ENCODE assay signal across 8 mouse cellular contexts in genomic region chr10:19934384-19935294, GRCm38 (mm10). TPM values are rescaled to one million over a fixed set of nuclear protein-coding genes. Genes with fewer than 3 reads are reported as not detected.
DNase-seq lines count a peak whose midpoint lies in the region; ATAC-seq and TF ChIP-seq lines count a peak whose summit lies in the region.

Gene Map3k5 (plus strand): TSS chr10:19934472.

- 1% methylated on average over 89 of the region's 95 CpGs for WGBS in liver, embryonic 11.5 days

- peaks cover 9% of the 10 kb centered on the region for H3K4me1 ChIP-seq in cortical plate, adult 2 months (ENCODE audit: control insufficient read depth, insufficient read depth, low read length)
- no peaks in the 10 kb centered on the region; the same call in 1 of the 2 replicates for H3K4me1 ChIP-seq in liver, embryonic 11.5 days (replicated peaks; ENCODE audit: control insufficient read depth, insufficient read depth, low read length)

- H3K27me3 ChIP-seq in liver, embryonic 11.5 days (replicated peaks; ENCODE audit: control insufficient read depth, insufficient read depth, low read length), result peaks cover 7% of the 10 kb centered on the region; the same call in 1 of the 2 replicates

- DNase-seq in urinary bladder, postnatal 14 days (ENCODE audit: low spot score), result peak; percentile 54
- DNase-seq in urinary bladder, postnatal 10 days (ENCODE audit: low spot score), result no peak
- DNase-seq in kidney, adult 9 months, result peak; percentile 47
- DNase-seq in liver, embryonic 11.5 days (ENCODE audit: low spot score), result peak; percentile 43
- peak; percentile 46 for DNase-seq in thymus, postnatal 0 days (ENCODE audit: low spot score)

- H3K36me3 ChIP-seq in liver, embryonic 11.5 days (ENCODE audit: control insufficient read depth, insufficient read depth, low read length), result no peaks in the 10 kb centered on the region

- H3K9ac ChIP-seq in liver, embryonic 11.5 days (ENCODE audit: low read depth, low read length), result peak within 1 kb of the TSS; percentile 72

- peak within 1 kb of the TSS; percentile 99 for H3K4me2 ChIP-seq in liver, embryonic 11.5 days

- H3K9me3 ChIP-seq in liver, embryonic 11.5 days (ENCODE audit: control insufficient read depth, low read length), result no peaks in the 10 kb centered on the region

- TF ChIP-seq CTCF in cortical plate, adult 2 months (IDR thresholded peaks at IDR 0.05; ENCODE audit: extremely low read depth, insufficient read depth, low read length), result no peak

- 0 out of 2 replicates have a peak, but pooled peaks have one; percentile 2 for ATAC-seq in granulocyte monocyte progenitor cell, adult 5-6 weeks (replicated peaks; ENCODE audit: poor library complexity, severe bottlenecking)
- ATAC-seq in liver, embryonic 11.5 days (replicated peaks; ENCODE audit: low FRiP score), result peak; percentile 66
- no peak for ATAC-seq in monocyte, adult 5-6 weeks (replicated peaks; ENCODE audit: insufficient number of reproducible peaks, low FRiP score, low TSS enrichment, poor library complexity, severe bottlenecking)

- H3K27ac ChIP-seq in cortical plate, adult 2 months (ENCODE audit: insufficient read depth, low read length), result peak within 1 kb of the TSS; percentile 98
- peak within 1 kb of the TSS; percentile 22; the same call in 1 of the 2 replicates for H3K27ac ChIP-seq in liver, embryonic 11.5 days (ENCODE audit: low read depth, low read length)

- TF ChIP-seq POLR2A in cortical plate, adult 2 months (IDR thresholded peaks at IDR 0.05; ENCODE audit: extremely low read depth, insufficient read depth, low read length), result no peak

- H3K4me3 ChIP-seq in cortical plate, adult 2 months (ENCODE audit: insufficient read depth, low read length), result peak within 1 kb of the TSS; percentile 86
- H3K4me3 ChIP-seq in liver, embryonic 11.5 days (ENCODE audit: low read depth, low read length), result peak within 1 kb of the TSS; percentile 73

RNA-seq across cellular contexts. Expression of gene Map3k5, which starts in this region (rescaled TPM):
- polyA plus RNA-seq in cortical plate, adult 2 months (2012; rRNA removed), result 17.2 and 19.6 TPM in 2 replicates
- total RNA-seq in granulocyte monocyte progenitor cell, adult 5-6 weeks (2014; fragmentation: Nextera tagmentation), result 22.4 and 37.3 TPM in 2 replicates
- total RNA-seq in granulocyte monocyte progenitor cell, adult 5-6 weeks (2017), result 16.9 and 17.3 TPM in 2 replicates
- 1.2 and 1.8 TPM in 2 replicates for polyA plus RNA-seq in liver, embryonic 11.5 days (2014; fragmentation: Nextera tagmentation; extraction: Ambion mirVana)
- 85.0 to 99.2 TPM (median 85.5 TPM) in 3 replicates for total RNA-seq in monocyte, adult 5-6 weeks (2017)
- 2.8 and 3.3 TPM in 2 replicates for polyA plus RNA-seq in thymus, postnatal 0 days (2015; fragmentation: Nextera tagmentation; extraction: Ambion mirVana)
